Mouse (Mus musculus) limb, embryonic 13.5 days (tissue): Measurements from ENCODE around the gene Sox2. TPM values are rescaled to one million over a fixed set of nuclear protein-coding genes. Genes with fewer than 3 reads are reported as not detected.
A peak's percentile ranks its signal among the peaks of the same experiment; 100 is the strongest.

Source experiments
- ATAC-seq: fragments of 200-750 bp; cut with Nextera tagmentation; 2 replicates; pipeline ENCODE4 v1.8.0; 2017; ENCODE audit warnings: low read depth, moderate number of reproducible peaks, moderate TSS enrichment; ENCODE audit not compliant: low FRiP score
- H3K27ac ChIP-seq: fragments of 300-500 bp; sonication (generic); 2 replicates; pipeline ENCODE4 v1.5.1; 2015; ENCODE audit warnings: inconsistent platforms, mild to moderate bottlenecking, moderate library complexity
- H3K27me3 ChIP-seq: fragments of 300-500 bp; sonication (generic); 2 replicates; pipeline ENCODE4 v1.6.1; 2015; ENCODE audit warnings: mild to moderate bottlenecking, inconsistent platforms
- H3K36me3 ChIP-seq: fragments of 300-500 bp; sonication (generic); 2 replicates; pipeline ENCODE4 v1.6.1; 2015; ENCODE audit warnings: inconsistent platforms, mild to moderate bottlenecking, moderate library complexity
- H3K4me1 ChIP-seq: fragments of 300-500 bp; sonication (generic); 2 replicates; pipeline ENCODE4 v1.6.1; 2015; ENCODE audit warnings: inconsistent platforms
- H3K4me2 ChIP-seq: fragments of 300-500 bp; sonication (generic); replicated peaks from 2 replicates; pipeline ENCODE4 v1.6.1; 2015; ENCODE audit warnings: inconsistent platforms, mild to moderate bottlenecking, moderate library complexity
- H3K4me3 ChIP-seq: fragments of 300-500 bp; sonication (generic); 2 replicates; pipeline ENCODE4 v1.5.1; 2015; ENCODE audit warnings: moderate library complexity, mild to moderate bottlenecking, inconsistent platforms
- H3K9ac ChIP-seq: fragments of 300-500 bp; sonication (generic); 2 replicates; pipeline ENCODE4 v1.6.1; 2015; ENCODE audit warnings: mild to moderate bottlenecking, inconsistent platforms
- H3K9me3 ChIP-seq: fragments of 300-500 bp; sonication (generic); 2 replicates; pipeline ENCODE4 v1.6.1; 2016; ENCODE audit warnings: inconsistent platforms
- WGBS: fragments of 180-500 bp; shearing (Covaris S2); methylation state at CpG from one replicate; pipeline ENCODE4 v1.1.7; 2015; 5-methylcytosine and 5-hydroxymethylcytosine counted together
- microRNA counts: library from miRNA; unstranded; fragments of <30 nt; microRNA quantifications from one replicate; lab custom pipeline; 2016
- microRNA-seq: library from miRNA; unstranded; fragments of <30 nt; microRNA quantifications from one replicate; pipeline ENCODE4, GENCODE M21; 2016
- polyA plus RNA-seq: library from polyadenylated mRNA; unstranded; fragments of >200 nt; fragmentation: Nextera tagmentation; extraction: Ambion mirVana; gene quantifications from 2 replicates; pipeline ENCODE4 v1.2.1, GENCODE M21; 2015

Gene Sox2
- polyA plus RNA-seq, 1 experiment from 2014 or later = 0.47 TPM

GRCm38 (mm10) chr3:34691703-34692393 is 41.6 kb downstream of the Sox2 start:
- peak; percentile 84 for ATAC-seq
- Histone ChIP-seq H3K4me1 (0 out of 2 replicates have a peak, but pooled peaks cover 7% of the 10 kb centered on the region), H3K9ac (peak overlapping the region; percentile 62), H3K36me3 (no peaks in the 10 kb centered on the region), H3K27me3 (no peaks in the 10 kb centered on the region), H3K4me2 (peak overlapping the region; percentile 60), H3K27ac (no peak overlapping the region), H3K9me3 (no peaks in the 10 kb centered on the region), H3K4me3 (peak overlapping the region; percentile 31)
- 11% methylated on average over 20 of the region's 20 CpGs for WGBS

GRCm38 (mm10) chr3:34692394-34692745 is 42.2 kb downstream of the Sox2 start:
- H3K27me3 ChIP-seq = no peaks in the 10 kb centered on the region
- 0 out of 2 replicates have a peak, but pooled peaks cover 7% of the 10 kb centered on the region for H3K4me1 ChIP-seq
- H3K4me3 ChIP-seq = peak overlapping the region; percentile 31
- H3K4me2 ChIP-seq = peak overlapping the region; percentile 60
- H3K9ac ChIP-seq = peak overlapping the region; percentile 62
- ATAC-seq = peak; percentile 34; the same call in 1 of the 2 replicates
- H3K27ac ChIP-seq = no peak overlapping the region
- no peaks in the 10 kb centered on the region for H3K36me3 ChIP-seq
- 21% methylated on average over 15 of the region's 15 CpGs for WGBS
- no peaks in the 10 kb centered on the region for H3K9me3 ChIP-seq

MicroRNAs encoded within 50 kb of the gene (microRNA counts, 519-probe panel; counts per million panel counts)
- not detected for microRNA mmu-miR-1897-3p (lab: Ali Mortazavi, UCI)

Small RNA genes lying within 50 kb of the gene (microRNA-seq; reads per million reads assigned to microRNA genes)
- gene Mir1897 = not detected
